In genomic region chr1:35642595-35642994, GRCm38 (mm10) we compare ENCODE assay signal across 20 mouse cellular contexts.
DNase-seq lines count a peak whose midpoint lies in the region; ATAC-seq lines count a peak whose summit lies in the region.
"Had no signal": no experiment of that assay in that cellular context is flagged by ENCODE, and none has a peak within 500 bp of the region (broad histone marks: within the 10 kb centered on the region; RNA-seq: fewer than 3 reads in every experiment).

No protein-coding gene starts in this region.

- no peaks in the 10 kb centered on the region for H3K36me3 ChIP-seq in hindbrain, embryonic 10.5 days
- no peaks in the 10 kb centered on the region for H3K36me3 ChIP-seq in hindbrain, embryonic 15.5 days
- no peaks in the 10 kb centered on the region for H3K36me3 ChIP-seq in neural tube, embryonic 14.5 days (ENCODE audit: control insufficient read depth, insufficient read depth, low read length)
- H3K36me3 ChIP-seq: embryonic facial prominence, embryonic 10.5 days; heart, embryonic 13.5 days; limb, embryonic 12.5 days; liver, embryonic 12.5 days; stomach, embryonic 15.5 days had no signal

- no peak overlapping the region for H3K9ac ChIP-seq in hindbrain, embryonic 15.5 days
- H3K9ac ChIP-seq in neural tube, embryonic 14.5 days (replicated peaks; ENCODE audit: low read depth, low read length): no peak overlapping the region
- H3K9ac ChIP-seq: heart, embryonic 13.5 days; limb, embryonic 12.5 days; liver, embryonic 12.5 days; stomach, embryonic 15.5 days had no signal

- no peaks in the 10 kb centered on the region for H3K9me3 ChIP-seq in hindbrain, embryonic 10.5 days
- H3K9me3 ChIP-seq in hindbrain, embryonic 15.5 days: no peaks in the 10 kb centered on the region
- no peaks in the 10 kb centered on the region for H3K9me3 ChIP-seq in neural tube, embryonic 14.5 days (ENCODE audit: control insufficient read depth, low read length)
- H3K9me3 ChIP-seq: embryonic facial prominence, embryonic 10.5 days; heart, embryonic 13.5 days; limb, embryonic 12.5 days; liver, embryonic 12.5 days; stomach, embryonic 15.5 days had no signal

- no peak overlapping the region for H3K4me2 ChIP-seq in hindbrain, embryonic 15.5 days
- H3K4me2 ChIP-seq in neural tube, embryonic 14.5 days (ENCODE audit: low read depth, low read length): no peak overlapping the region
- H3K4me2 ChIP-seq: heart, embryonic 13.5 days; limb, embryonic 12.5 days; liver, embryonic 12.5 days; stomach, embryonic 15.5 days had no signal

- H3K4me3 ChIP-seq in hindbrain, embryonic 10.5 days: no peak overlapping the region
- no peak overlapping the region for H3K4me3 ChIP-seq in hindbrain, embryonic 15.5 days
- H3K4me3 ChIP-seq in neural tube, embryonic 14.5 days (ENCODE audit: low read depth, low read length): no peak overlapping the region
- H3K4me3 ChIP-seq: embryonic facial prominence, embryonic 10.5 days; gastrocnemius, adult 2 months; heart, embryonic 13.5 days; limb, embryonic 12.5 days; liver, embryonic 12.5 days; stomach, embryonic 15.5 days had no signal

- no peaks in the 10 kb centered on the region for H3K27me3 ChIP-seq in hindbrain, embryonic 10.5 days (ENCODE audit: insufficient read depth, poor library complexity, severe bottlenecking)
- no peaks in the 10 kb centered on the region for H3K27me3 ChIP-seq in hindbrain, embryonic 15.5 days
- H3K27me3 ChIP-seq in neural tube, embryonic 14.5 days (ENCODE audit: control insufficient read depth, insufficient read depth, low read length): no peaks in the 10 kb centered on the region
- H3K27me3 ChIP-seq: heart, embryonic 13.5 days; limb, embryonic 12.5 days; liver, embryonic 12.5 days; stomach, embryonic 15.5 days had no signal

- 0 out of 2 replicates have a peak, but pooled peaks cover 5% of the 10 kb centered on the region for H3K4me1 ChIP-seq in hindbrain, embryonic 10.5 days (replicated peaks)
- 0 out of 2 replicates have a peak, but pooled peaks cover 2% of the 10 kb centered on the region for H3K4me1 ChIP-seq in hindbrain, embryonic 15.5 days (replicated peaks)
- H3K4me1 ChIP-seq in neural tube, embryonic 14.5 days (ENCODE audit: control insufficient read depth, insufficient read depth, low read length): no peaks in the 10 kb centered on the region
- H3K4me1 ChIP-seq: embryonic facial prominence, embryonic 10.5 days; limb, embryonic 12.5 days; liver, embryonic 12.5 days; stomach, embryonic 15.5 days had no signal

- peak; percentile 10 for DNase-seq in kidney, postnatal 14 days
- DNase-seq in kidney, postnatal 4 days: no peak
- DNase-seq in hindbrain, embryonic 10.5 days (ENCODE audit: low spot score): peak; percentile 9
- DNase-seq in B cell, adult 2 months: no peak
- no peak for DNase-seq in adrenal gland, adult (ENCODE audit: inconsistent age in 2 of 2, low spot score in 1 of 2)
- DNase-seq: adrenal gland, postnatal 14 days; cerebellum, adult 11-12 months; cerebellum, postnatal 14 days; gastrocnemius, adult 2 months; heart, adult 18-20 months; kidney, adult 18-20 months; lung, adult 2 months; thymus, adult 18-20 months had no signal

- WGBS in hindbrain, embryonic 10.5 days: 59% methylated on average over 7 of the region's 7 CpGs
- 33% methylated on average over 7 of the region's 7 CpGs for WGBS in hindbrain, embryonic 15.5 days
- 18% methylated on average over 7 of the region's 7 CpGs for WGBS in neural tube, embryonic 14.5 days

- H3K27ac ChIP-seq in hindbrain, embryonic 10.5 days: no peak overlapping the region
- no peak overlapping the region for H3K27ac ChIP-seq in hindbrain, embryonic 15.5 days (replicated peaks)
- no peak overlapping the region for H3K27ac ChIP-seq in neural tube, embryonic 14.5 days (ENCODE audit: low read depth, low read length)
- H3K27ac ChIP-seq: embryonic facial prominence, embryonic 10.5 days; gastrocnemius, adult 2 months; heart, embryonic 13.5 days; limb, embryonic 12.5 days; liver, embryonic 12.5 days; stomach, embryonic 15.5 days had no signal

- ATAC-seq in hindbrain, embryonic 15.5 days (ENCODE audit: low FRiP score, low read depth): peak; percentile 61; the same call in 1 of the 2 replicates
- peak; percentile 74; the same call in 1 of the 2 replicates for ATAC-seq in neural tube, embryonic 14.5 days (ENCODE audit: low read depth)
- ATAC-seq: liver, embryonic 12.5 days had no signal

Comparison
In these comparisons a context has a peak if more than half of its experiments do, and no peak if none do; other contexts are left out.
1. DNase-seq: peak in kidney, postnatal 14 days (single experiment) and hindbrain, embryonic 10.5 days (single experiment); none in kidney, postnatal 4 days (0 of 2), B cell, adult 2 months (0 of 2) and adrenal gland, adult (0 of 2).